Mouse (Mus musculus) adrenal gland, adult 8-10 months (tissue): ENCODE results near the gene Eras. TPM values are rescaled to one million over a fixed set of nuclear protein-coding genes. Genes with fewer than 3 reads are reported as not detected.
"Not testable (repeated sequence)": the region's sequence is repeated elsewhere in the genome, so short reads cannot be mapped to it uniquely, and the experiment has no call there.

ENCODE experiments used
- DNase-seq: peaks from one replicate; pipeline ENCODE4 v3.0.0; 2022
- total RNA-seq, 4 experiments: library from RNA; stranded (reverse); gene quantifications; 2 replicates each; pipeline ENCODE4 v1.2.4; 2022

Eras gene
- total RNA-seq, 4 experiments from 2014 or later, result not detected

DNA sequence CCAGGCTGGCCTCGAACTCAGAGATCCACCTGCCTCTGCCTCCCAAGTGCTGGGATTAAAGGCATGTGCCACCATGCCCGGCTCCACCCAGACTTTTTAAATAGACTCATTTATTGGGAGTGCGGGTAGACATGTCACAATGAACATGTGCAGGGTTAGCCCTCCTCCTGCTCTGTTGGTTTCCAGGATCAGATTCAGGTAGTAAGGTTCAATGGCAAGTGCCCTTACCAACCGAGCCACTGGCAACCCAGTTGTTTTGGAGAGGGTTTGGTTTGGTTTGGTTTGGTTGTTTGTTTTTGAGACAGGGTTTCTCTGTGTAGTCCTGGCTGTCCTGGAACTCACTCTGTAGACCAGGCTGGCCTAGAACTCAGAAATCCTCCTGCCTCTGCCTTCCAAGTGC is 19.2 kb downstream of the Eras start, which contains the start of gene Gm10490:
Gm10490 (plus strand) TSS at position 301 of the 400 bp plus-strand sequence.
- DNase-seq, result not testable (repeated sequence)

DNA sequence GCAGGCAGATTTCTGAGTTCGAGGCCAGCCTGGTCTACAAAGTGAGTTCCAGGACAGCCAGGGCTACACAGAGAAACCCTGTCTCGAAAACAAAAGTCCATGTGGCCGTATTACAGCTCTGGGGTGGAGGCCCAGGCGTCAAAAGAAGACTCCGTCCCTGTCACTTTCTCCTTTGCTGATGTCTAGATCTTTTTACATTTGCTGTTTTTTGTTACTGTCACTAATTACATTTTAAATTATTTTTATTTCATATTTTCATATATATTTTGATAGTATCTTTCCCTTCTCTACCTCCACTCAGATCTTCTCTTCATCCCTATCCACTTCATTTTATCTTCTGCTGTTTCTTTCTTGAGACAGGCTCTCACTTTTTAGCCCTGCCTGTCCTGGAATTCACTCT is 20.7 kb downstream of the Eras start, which contains the start of gene Gm10491:
Gm10491 (minus strand) TSS at position 101 of the 400 bp plus-strand sequence.
- no peak for DNase-seq

DNA sequence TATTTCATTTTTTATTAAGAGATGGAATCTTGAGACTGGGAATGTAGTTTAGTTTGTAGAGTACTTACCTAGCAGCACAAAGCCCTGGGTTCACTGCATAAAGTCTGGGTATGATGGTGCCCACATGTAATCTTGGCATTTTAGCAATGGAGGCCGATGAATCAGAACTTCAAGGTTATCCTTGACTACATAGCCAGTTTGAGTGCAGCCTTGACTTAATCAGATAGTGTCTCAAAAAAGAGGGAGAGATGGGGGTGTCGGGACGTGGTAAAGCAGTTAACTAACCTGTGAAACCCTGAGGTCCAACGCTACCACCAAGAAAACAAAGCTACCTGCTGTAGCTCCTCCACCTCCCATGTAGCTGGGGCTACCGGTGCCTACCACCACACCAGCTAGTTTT is 24.0 kb downstream of the Eras start:
- no peak for DNase-seq

DNA sequence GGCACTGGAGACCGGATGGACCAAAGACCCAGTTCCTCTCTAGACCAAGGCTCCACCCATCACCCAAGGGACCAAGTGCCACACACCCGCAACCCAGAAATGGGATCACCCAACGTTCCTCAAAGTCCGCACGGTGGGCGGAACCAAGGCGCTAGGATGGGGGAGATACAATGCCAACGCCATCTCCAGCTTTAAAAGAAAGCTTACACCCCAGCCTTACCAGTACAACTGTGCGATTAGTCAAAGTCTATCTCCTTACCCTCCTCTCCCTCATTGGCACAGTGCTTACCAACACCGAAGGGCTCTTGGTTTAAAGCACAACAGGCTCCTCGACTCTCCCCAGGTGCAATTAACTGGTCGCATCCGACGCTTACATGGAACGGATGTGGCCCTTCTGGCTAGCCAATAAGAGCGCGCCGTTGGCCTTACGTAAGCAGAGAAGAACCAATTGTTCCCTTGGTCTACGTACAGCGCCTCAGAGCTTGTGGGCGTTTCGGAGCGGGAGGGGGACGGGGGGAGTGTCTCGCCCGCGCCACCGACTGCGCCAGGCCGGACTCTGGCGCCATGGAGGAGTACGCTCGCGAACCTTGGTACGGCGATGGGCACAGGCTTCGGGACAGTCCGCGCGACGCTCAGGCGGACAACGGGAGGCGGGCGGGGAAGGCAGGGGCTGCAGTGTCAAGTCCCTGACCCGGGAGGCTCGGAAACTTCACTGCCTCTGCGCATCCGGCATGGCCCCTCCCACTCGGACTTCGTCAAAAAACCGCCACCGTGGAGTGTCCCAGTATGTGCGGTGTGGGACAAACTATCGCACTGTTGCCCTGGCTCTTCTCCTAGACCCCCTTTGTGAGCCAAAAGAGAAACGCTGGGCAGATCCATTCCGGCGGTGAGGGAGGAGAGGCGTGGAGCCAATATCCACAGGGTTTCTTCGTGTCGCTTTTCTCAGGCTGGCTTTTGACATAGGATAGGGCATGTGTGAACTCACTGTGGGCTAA is 29.2 kb downstream of the Eras start, which contains the start of the genes Pqbp1 and Timm17b:
Pqbp1 (minus strand) TSS at position 390 of the 995 bp plus-strand sequence.
Timm17b (plus strand) TSS at position 478 of the 995 bp plus-strand sequence.
- peak; percentile 87 for DNase-seq

DNA sequence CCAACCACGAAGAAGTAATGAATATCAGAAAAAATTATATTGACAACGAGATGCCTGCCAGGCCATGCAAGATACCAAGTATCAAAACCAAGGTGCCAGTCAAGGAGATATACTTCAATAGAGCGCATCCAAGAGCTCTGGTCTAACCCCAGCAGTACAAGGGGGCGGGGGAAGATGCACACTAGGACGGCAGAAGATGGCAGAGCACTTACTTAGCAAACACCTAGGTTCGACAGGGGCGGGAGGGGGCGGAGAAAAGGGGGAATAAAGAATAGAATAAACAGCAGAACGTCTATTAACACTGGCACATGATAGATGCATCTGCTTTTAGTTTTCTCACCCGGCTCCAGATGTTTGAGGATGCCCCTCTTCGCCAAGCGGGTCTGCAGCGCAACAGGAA is 30.2 kb downstream of the Eras start:
- no peak for DNase-seq

DNA sequence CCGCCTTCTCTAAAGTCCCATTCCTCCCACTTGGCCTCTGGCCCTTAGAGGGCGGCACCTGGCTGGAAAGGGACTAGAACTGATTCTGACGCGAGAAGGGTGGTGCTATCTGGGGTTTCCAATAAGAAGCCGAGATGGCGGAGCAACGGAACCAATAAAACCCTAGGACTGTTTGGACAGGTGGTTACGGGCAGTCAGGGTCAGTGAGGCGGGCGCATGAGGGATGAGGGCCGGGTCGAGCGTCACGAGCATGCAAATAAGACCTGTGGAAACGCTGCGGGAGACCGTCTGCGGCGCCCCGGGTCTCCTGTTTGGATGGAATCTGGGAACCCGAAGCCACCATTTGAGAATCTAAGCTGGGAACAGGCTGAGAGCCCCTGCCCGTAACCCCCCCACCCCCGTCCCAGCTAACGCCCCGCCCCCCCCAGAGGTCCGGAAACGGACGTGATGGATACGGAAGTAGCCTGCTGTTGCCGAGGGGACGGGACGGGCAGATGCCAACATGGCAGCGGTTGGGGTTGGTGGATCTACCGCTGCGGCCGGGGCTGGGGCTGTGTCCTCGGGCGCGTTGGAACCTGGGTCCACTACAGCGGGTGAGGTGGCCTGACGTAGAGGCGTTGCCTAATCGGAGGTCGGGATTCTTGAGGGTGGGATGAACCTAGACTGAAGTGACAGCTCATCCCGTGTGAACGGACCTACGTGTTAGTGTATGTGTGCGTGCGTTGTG is 44.4 kb downstream of the Eras start, which contains the start of gene Slc35a2:
Slc35a2 (plus strand) TSS at position 188 of the 727 bp plus-strand sequence.
- DNase-seq, result peak; percentile 89

DNA sequence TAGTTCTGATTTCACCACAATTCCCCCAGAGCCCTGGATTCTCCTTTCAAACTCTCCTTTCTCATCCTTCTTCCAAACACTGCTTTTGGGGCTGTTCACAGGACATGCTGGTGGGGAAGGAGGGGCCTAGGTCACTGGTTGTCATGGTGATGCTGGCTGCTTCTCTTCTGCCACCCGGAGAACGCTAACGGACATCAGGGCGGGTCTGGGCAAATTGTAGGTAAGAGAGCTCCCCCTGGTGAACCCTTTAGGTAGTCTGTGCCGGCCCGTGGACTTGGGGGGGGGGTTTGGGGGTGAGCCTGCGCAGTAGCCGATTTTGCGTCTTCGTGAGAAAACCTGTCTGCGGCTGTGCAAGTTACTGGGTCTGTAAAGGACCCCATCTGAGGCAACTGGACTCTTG is 48.6 kb downstream of the Eras start:
- DNase-seq, result peak; percentile 54

DNA sequence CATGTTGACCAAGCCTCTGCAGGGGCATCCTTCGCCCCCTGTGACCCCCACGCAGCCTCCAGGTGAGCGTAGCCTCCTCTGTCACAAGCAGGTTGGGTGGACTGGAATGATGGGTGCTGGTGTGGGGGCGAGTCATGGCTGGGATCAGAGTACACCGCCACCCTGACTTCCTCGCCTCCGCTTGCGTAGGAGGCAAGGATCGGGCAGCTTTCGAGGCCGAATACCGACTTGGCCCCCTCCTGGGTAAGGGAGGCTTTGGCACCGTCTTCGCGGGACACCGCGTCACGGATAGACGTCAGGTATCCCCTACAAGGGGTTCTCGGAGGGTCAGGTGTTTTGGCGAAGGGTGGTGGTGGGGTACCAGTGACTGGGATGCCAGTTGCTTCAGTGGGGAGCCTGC is 49.9 kb downstream of the Eras start:
- no peak for DNase-seq

DNA sequence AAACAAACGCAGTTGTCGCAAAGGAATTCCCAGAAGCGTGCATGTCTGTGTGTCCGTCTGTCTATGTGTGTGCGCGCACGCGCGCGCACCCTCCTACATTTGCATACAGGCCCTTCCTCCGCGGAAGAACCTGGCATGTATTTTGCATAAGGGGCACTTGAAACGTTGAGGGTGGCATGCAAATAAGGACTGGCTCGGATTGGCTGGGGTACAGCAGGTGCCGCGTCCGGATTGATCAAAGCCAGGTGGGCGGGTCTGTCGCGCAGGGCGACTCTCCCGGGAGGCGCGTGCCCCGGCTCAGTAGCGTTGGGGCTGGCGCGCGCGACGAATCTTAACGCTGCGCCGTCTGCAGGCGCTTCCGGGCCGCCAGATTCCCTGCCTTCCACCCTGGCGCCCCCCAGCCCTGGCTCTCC is 50.4 kb downstream of the Eras start, which contains the start of gene Pim2:
Pim2 (plus strand) TSS at position 256 of the 413 bp plus-strand sequence.
- DNase-seq, result peak; percentile 84

Other genes with a start within 250 kb of the Eras start
- gene Magix, start 247.4 kb downstream of the Eras start, total RNA-seq, result under 1 TPM; 0.31 to 0.67 (median 0.45) TPM
- gene Gpkow, start 231.5 kb downstream of the Eras start, total RNA-seq, result 10 to 100 TPM; 57.1 to 76.9 (median 64.6) TPM
- gene Wdr45, start 214.3 kb downstream of the Eras start, total RNA-seq, result 10 to 100 TPM; 68.5 to 92.2 (median 76.2) TPM
- gene Gm45208, start 206.4 kb downstream of the Eras start, total RNA-seq, result not detected
- 10 to 100 TPM; 14.4 to 18.2 (median 15.7) TPM for gene Praf2, start 200.2 kb downstream of the Eras start, total RNA-seq
- 1 to 10 TPM; 4.7 to 7.3 (median 5.4) TPM for gene Ccdc120, start 177.7 kb downstream of the Eras start, total RNA-seq
- gene Tfe3, start 166.0 kb downstream of the Eras start, total RNA-seq, result 10 to 100 TPM; 36.1 to 53.1 (median 44.9) TPM
- 10 to 100 TPM; 43.8 to 71.8 (median 60.5) TPM for gene Gripap1, start 138.8 kb downstream of the Eras start, total RNA-seq
- 1 to 10 TPM in 3 of 4 experiments, under 1 TPM in 1; 0.81 to 2.1 (median 1.6) TPM for gene Kcnd1, start 106.3 kb downstream of the Eras start, total RNA-seq
- gene Otud5, start 87.2 kb downstream of the Eras start, total RNA-seq, result 10 to 100 TPM; 62.6 to 72.7 (median 69.4) TPM
- gene Pim2, start 50.3 kb downstream of the Eras start, total RNA-seq, result 10 to 100 TPM; 10.6 to 12.3 (median 12.2) TPM
- 10 to 100 TPM; 44.4 to 53.4 (median 51.2) TPM for gene Slc35a2, start 44.6 kb downstream of the Eras start, total RNA-seq
- gene Pqbp1, start 29.3 kb downstream of the Eras start, total RNA-seq, result 100 to 1,000 TPM in 3 of 4 experiments, 10 to 100 TPM in 1; 96.2 to 130 (median 106) TPM
- gene Timm17b, start 29.2 kb downstream of the Eras start, total RNA-seq, result 100 to 1,000 TPM; 110 to 134 (median 131) TPM
- gene Gm10491, start 20.8 kb downstream of the Eras start, total RNA-seq, result not detected
- gene Gm10490, start 19.1 kb downstream of the Eras start, total RNA-seq, result not detected
- gene Pcsk1n, start 8.8 kb downstream of the Eras start, total RNA-seq, result 10 to 100 TPM; 47.2 to 84.3 (median 72.8) TPM
- gene Hdac6, start 19.3 kb upstream of the Eras start, total RNA-seq, result 10 to 100 TPM; 14.0 to 36.2 (median 24.5) TPM
- 1 to 10 TPM in 2 of 4 experiments, not detected in 2; 1.7 to 2.6 TPM for gene Gata1, start 49.5 kb upstream of the Eras start, total RNA-seq
- not detected for gene Glod5, start 89.9 kb upstream of the Eras start, total RNA-seq
- 10 to 100 TPM; 11.5 to 14.6 (median 13.9) TPM for gene Suv39h1, start 146.2 kb upstream of the Eras start, total RNA-seq
- 1 to 10 TPM; 1.8 to 3.7 (median 3.2) TPM for gene Was, start 161.9 kb upstream of the Eras start, total RNA-seq
- 10 to 100 TPM; 55.3 to 98.1 (median 71.7) TPM for gene Wdr13, start 204.3 kb upstream of the Eras start, total RNA-seq
- gene Rbm3, start 217.3 kb upstream of the Eras start, total RNA-seq, result 100 to 1,000 TPM in 3 of 4 experiments, 10 to 100 TPM in 1; 63.7 to 233 (median 151) TPM
- gene Tbc1d25, start 247.6 kb upstream of the Eras start, total RNA-seq, result 10 to 100 TPM in 2 of 4 experiments, 1 to 10 TPM in 2; 9.0 to 10.1 (median 10.0) TPM